Mouse (Mus musculus) natural killer cell, adult 2 months (primary cell): Measurements from ENCODE around the gene Pcyt1b.

Source experiments
- DNase-seq, 2 experiments: peaks; one replicate each; pipeline ENCODE4 v3.0.0; 2022; ENCODE audit warnings: low spot score in 2 of 2

Pcyt1b gene

DNA sequence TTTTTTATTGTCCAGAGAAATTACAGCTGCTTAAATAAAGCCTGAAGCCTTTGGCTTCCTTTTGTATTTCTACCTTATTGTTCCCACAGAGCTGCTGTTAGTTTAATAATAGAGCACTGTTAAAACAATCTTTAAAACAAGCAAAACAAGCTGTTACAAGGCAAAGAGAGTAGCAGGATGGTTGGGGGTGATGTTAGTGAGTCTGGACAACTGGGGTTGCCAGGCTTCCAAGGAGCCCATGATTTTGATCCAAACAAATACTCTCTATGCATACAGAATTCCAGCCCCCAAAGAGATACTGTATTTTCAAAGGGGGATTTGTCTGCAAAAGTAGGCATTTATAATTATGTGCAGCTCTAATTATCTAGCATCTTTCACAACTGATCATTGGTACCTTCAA, 77.7 kb downstream of the Pcyt1b start:
- DNase-seq: no peak

DNA sequence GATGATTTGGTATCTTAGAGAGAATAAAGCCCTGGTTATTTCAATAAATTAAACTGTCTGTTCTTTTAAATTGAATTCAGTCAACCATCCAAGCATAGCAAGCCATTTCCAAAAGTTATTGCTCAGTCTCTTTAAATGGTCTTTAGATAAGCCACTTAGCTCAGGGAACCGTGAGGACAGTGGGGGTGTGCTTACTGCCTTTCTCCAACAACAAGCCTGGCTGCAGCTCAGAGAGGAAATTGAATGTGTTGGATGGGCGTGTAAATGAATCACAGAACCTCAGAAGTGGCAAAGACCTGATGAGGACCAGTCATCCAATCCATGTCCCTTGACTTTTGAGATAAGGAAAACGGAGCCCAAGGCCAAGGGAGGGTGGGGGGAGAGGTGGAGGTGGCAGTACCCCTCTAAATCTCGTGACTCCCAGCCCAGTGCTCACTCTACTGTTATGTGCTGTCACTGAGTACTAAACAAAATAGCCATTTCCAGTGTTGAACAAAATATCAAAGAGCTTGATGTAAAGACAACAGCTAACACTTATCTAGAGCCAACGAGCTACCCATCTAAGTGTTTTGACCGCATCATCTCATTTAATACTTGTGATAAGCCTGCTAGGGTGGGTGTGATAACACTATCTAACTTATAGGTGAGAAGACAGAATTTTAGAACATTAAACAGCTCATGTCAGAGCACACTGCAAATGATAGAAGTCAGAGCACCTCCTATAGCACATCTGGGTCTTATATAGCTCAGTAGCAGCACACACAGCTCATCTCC, 78.5 kb downstream of the Pcyt1b start:
- DNase-seq: no peak

DNA sequence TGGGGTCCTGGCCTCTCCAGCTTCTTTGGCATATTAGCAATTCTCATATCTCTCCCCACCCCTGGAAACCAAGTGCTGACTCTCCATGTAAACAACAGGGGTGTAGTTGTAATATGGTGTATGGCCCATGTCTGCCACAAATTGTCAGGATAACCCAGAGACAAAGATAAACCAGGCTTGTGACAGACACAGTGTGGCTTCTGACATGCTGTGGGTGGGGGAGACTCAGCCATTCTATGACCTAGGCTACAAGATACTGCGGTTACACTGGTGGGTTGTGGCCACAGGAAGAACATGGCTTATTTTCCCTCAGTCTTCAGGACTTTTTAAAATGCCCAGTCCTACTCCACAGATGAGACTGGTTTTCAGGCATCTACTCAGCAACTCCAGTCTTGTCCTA, 94.5 kb downstream of the Pcyt1b start:
- DNase-seq: no peak

DNA sequence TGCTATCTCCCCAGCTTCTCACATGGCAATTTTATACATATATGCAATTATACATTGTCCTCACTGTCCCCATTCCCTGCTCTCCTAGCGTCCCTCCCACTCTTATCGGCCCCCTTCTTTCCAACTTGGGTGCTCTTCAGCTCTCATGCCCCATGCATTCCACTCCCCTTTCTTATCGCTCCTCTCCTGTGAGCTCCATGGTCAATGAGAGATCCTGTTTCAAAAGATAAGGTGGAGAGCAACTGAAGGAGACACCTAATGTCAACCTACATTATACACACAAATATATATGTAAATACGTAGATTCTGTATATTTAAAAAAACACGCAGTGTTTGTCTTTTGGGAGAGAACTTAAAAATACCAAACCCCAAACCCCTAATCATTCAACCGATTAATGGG, 95.9 kb downstream of the Pcyt1b start:
- DNase-seq: no peak

DNA sequence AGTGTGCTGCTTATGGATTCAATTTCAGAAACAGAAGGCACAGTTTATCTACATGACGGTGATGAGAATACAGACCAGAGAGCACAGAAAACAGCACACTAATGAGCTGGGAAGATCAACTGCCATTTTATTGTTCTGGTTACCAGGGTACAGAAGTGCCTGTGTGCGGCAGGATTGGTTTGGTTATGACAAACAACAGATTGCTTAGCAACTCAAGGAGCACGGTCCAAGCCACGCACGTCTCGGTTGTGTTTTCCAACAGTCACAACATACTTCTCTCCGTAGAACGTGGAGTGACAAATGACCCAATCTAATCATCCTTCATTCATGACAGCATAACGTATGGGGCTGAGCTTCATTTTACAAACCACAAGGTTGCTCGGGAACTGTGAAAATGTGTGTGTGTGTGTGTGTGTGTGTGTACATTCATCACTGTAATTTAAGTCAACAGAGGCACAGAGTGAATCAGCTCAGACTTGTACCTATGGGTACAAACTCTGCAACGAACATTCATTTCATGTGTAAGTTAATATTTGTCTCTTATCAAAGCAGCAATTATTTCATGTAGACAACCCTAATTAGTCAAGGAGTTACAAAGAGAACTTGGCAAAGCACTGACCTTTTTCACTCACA, 100.7 kb downstream of the Pcyt1b start:
- no peak for DNase-seq

DNA sequence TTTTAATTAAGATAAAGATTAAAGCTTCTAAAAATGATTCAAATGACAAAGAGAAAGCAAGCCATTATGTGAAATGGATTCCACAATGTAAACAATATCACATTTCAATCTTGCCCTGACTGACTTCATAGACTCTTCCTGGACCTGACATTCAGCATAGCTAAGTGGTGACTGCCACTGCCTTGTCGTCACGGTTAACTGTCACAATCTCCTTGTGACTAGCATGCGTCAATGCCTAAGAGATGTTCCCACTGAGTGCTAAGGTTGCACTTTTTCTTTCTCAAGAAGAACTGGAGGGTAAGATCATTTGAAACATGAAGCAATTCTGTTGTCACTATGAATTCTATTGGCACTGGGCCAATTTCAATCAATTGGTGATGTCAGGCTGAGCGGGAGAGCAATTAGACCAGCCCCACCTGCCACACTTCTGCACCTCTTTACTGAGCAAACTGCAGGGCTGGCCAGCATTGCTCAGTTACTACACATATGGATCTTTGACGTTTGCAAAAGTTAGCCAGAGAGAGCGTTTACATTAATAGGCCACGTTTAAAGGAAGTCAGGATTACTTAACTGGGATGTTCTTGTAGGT, 102.3 kb downstream of the Pcyt1b start:
- DNase-seq: no peak

DNA sequence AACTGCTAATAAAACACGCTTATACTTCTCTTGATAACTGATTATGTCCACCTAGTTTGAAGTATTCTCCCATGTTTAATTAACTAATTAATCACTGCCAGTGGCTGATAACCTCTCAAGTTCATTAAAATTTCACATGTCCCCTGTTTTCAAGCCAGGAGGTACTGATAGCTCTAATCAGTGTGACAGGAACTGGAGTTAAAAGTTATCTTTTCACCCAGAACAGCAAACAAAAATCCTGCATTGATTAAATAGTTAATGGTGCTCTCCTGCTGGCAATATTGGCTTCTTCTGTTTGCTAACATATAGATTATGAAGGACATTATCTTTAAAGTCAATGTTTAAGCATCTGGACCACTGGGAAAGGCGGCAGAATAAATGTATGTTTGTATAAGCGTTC, 106.1 kb downstream of the Pcyt1b start:
- DNase-seq: no peak

DNA sequence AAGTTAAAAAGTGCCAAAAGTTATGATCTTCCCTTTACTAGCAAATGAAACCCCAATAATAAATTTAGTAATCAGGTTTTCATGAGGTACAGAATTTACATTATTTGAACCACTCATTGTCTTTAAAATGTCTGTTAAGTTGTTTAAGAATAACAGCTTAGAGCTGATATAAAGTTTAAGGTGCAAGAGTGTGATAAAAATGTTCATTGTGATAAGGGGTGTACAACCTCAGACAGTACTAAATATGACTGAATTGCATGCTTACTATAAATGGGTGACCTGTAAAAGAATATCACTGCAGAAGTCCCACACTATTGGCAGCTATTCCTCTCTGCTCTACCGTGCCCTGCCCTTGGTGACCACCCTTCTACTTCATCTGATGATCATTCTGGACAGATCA, 134.9 kb downstream of the Pcyt1b start:
- no peak for DNase-seq

DNA sequence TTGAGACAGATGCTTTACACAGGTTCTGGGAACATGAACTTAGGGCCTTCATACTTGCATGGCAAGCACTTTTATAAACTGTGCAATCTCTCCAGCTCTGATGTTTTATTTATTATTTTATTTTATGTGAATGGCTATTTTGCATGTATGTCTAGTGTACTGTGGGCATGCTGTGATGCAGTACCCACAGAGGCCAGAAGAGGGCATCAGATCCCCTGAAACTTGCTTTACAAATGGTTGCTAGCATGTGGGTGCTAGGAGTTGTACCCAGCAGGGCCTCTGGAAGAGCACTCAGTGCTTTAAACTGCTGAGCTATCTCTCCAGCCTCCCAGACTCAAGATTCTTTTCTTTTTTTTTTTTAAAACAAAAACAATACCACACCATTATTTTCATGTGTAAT, 138.5 kb downstream of the Pcyt1b start:
- DNase-seq: peak; percentile 38 to 58
